In the genomic region with DNA sequence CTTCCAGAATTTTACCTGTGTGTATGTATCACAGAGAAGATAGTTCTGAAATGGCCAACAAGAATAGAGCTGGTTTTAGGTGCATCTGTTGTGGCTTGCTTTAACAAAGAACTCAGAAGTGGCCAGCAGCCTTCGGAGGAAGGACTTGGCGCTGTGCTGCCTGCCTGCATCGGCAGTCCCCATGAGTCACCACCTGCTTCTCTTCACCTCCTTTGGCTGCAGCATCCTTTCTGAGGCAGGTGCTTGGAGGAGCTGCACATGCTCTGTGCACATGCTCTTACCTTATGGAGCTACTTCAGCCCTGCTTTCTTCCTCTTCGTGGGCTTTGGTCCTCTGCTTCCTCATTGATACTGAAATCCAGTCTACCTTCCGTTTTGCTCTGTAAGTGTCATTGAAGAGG, we compare ENCODE assay signal across 21 mouse cellular contexts. TPM values are rescaled to one million over a fixed set of nuclear protein-coding genes. Genes with fewer than 3 reads are reported as not detected.
A peak's percentile ranks its signal among the peaks of the same experiment; 100 is the strongest.
DNase-seq lines count a peak whose midpoint lies in the region; ATAC-seq and TF ChIP-seq lines count a peak whose summit lies in the region.
"Had no signal": no experiment of that assay in that cellular context is flagged by ENCODE, and none has a peak within 500 bp of the region (broad histone marks: within the 10 kb centered on the region; RNA-seq: fewer than 3 reads in every experiment).

No protein-coding gene starts in this region.

- intact Hi-C loops in left cerebral cortex, postnatal 4 days (cut with DNase I) = no loop called here
- intact Hi-C loops in left cerebral cortex, postnatal 36 days (cut with DNase I) = no loop called here

- no peak overlapping the region for H3K9ac ChIP-seq in forebrain, embryonic 11.5 days (ENCODE audit: low read length)
- H3K9ac ChIP-seq in forebrain, embryonic 13.5 days = no peak overlapping the region
- H3K9ac ChIP-seq: embryonic facial prominence, embryonic 13.5 days; heart, embryonic 13.5 days; hindbrain, embryonic 14.5 days; kidney, embryonic 15.5 days; limb, embryonic 15.5 days; midbrain, embryonic 12.5 days had no signal

- no peaks in the 10 kb centered on the region for H3K4me1 ChIP-seq in forebrain, embryonic 11.5 days (replicated peaks; ENCODE audit: control insufficient read depth, insufficient read depth, low read length)
- H3K4me1 ChIP-seq in forebrain, embryonic 13.5 days = no peaks in the 10 kb centered on the region
- H3K4me1 ChIP-seq in cerebellum, adult 2 months (ENCODE audit: control insufficient read depth, insufficient read depth, low read length) = peaks cover 21% of the 10 kb centered on the region
- H3K4me1 ChIP-seq: embryonic facial prominence, embryonic 13.5 days; heart, embryonic 13.5 days; kidney, embryonic 15.5 days; limb, embryonic 15.5 days; midbrain, embryonic 12.5 days had no signal

- peak; percentile 46 for DNase-seq in forebrain, embryonic 11.5 days (ENCODE audit: low spot score)
- peak; percentile 25 to 38 for DNase-seq in left cerebral cortex, adult 18-20 months (ENCODE audit: low spot score in 2 of 2)
- DNase-seq in left cerebral cortex, postnatal 4 days = no peak
- DNase-seq in cerebellum, adult 2 months = peak; percentile 69 to 84
- peak; percentile 45 to 49 for DNase-seq in left cerebral cortex, postnatal 36 days (ENCODE audit: low spot score in 2 of 2)
- DNase-seq in adipocyte (ENCODE audit: low spot score) = no peak
- DNase-seq in kidney, adult 11 months = no peak
- DNase-seq: adrenal gland, postnatal 36 days; lung, postnatal 10 days; retina, postnatal 1 day; thymus, adult 18-20 months; thymus, postnatal 4 days had no signal

- 94% methylated on average over 5 of the region's 5 CpGs for WGBS in forebrain, embryonic 11.5 days
- 91% methylated on average over 5 of the region's 5 CpGs for WGBS in forebrain, embryonic 13.5 days
- 25% methylated on average over 5 of the region's 5 CpGs for WGBS in cerebellum, adult 2 months

- ATAC-seq in forebrain, embryonic 11.5 days (replicated peaks; ENCODE audit: low FRiP score) = no peak
- no peak for ATAC-seq in forebrain, embryonic 13.5 days
- ATAC-seq: forebrain, embryonic 16.5 days had no signal

- peaks cover 2% of the 10 kb centered on the region; the same call in 1 of the 2 replicates for H3K36me3 ChIP-seq in forebrain, embryonic 11.5 days (ENCODE audit: control insufficient read depth, insufficient read depth, low read length)
- H3K36me3 ChIP-seq in forebrain, embryonic 13.5 days (ENCODE audit: poor library complexity, severe bottlenecking) = peaks cover 75% of the 10 kb centered on the region

- no peak overlapping the region for H3K4me3 ChIP-seq in forebrain, embryonic 11.5 days (ENCODE audit: low read depth, low read length)
- H3K4me3 ChIP-seq in forebrain, embryonic 13.5 days = no peak overlapping the region
- no peak overlapping the region for H3K4me3 ChIP-seq in cerebellum, adult 2 months (replicated peaks; ENCODE audit: insufficient read depth, low read depth, low read length)
- H3K4me3 ChIP-seq: embryonic facial prominence, embryonic 13.5 days; heart, embryonic 13.5 days; kidney, embryonic 15.5 days; limb, embryonic 15.5 days; midbrain, embryonic 12.5 days had no signal

- no peak for TF ChIP-seq CTCF in cerebellum, adult 2 months (IDR thresholded peaks at IDR 0.05; ENCODE audit: borderline replicate concordance, insufficient read depth, low read depth, low read length)

- no peak overlapping the region for H3K4me2 ChIP-seq in forebrain, embryonic 11.5 days (ENCODE audit: low read depth, low read length, severe bottlenecking)
- no peak overlapping the region for H3K4me2 ChIP-seq in forebrain, embryonic 13.5 days
- H3K4me2 ChIP-seq: embryonic facial prominence, embryonic 13.5 days; heart, embryonic 13.5 days; hindbrain, embryonic 14.5 days; kidney, embryonic 15.5 days; limb, embryonic 15.5 days; midbrain, embryonic 12.5 days had no signal

- no peak for TF ChIP-seq POLR2A in cerebellum, adult 2 months (IDR thresholded peaks at IDR 0.05; ENCODE audit: borderline replicate concordance, insufficient read depth, low read length)

- H3K27ac ChIP-seq in forebrain, embryonic 11.5 days (ENCODE audit: low read depth, low read length) = no peak overlapping the region
- no peak overlapping the region for H3K27ac ChIP-seq in forebrain, embryonic 13.5 days
- 0 out of 2 replicates have a peak overlapping the region, but pooled peaks have one; percentile 14 for H3K27ac ChIP-seq in cerebellum, adult 2 months (ENCODE audit: insufficient read depth, low read length)
- H3K27ac ChIP-seq: embryonic facial prominence, embryonic 13.5 days; heart, embryonic 13.5 days; hindbrain, embryonic 14.5 days; kidney, embryonic 15.5 days; limb, embryonic 15.5 days; midbrain, embryonic 12.5 days had no signal

- H3K27me3 ChIP-seq in forebrain, embryonic 11.5 days (ENCODE audit: control insufficient read depth, insufficient read depth, low read length) = no peaks in the 10 kb centered on the region
- no peaks in the 10 kb centered on the region for H3K27me3 ChIP-seq in forebrain, embryonic 13.5 days
- no peaks in the 10 kb centered on the region for H3K27me3 ChIP-seq in cerebellum, adult 2 months (ENCODE audit: control insufficient read depth, insufficient read depth, low read length)
- H3K27me3 ChIP-seq: embryonic facial prominence, embryonic 13.5 days; heart, embryonic 13.5 days; kidney, embryonic 15.5 days; limb, embryonic 15.5 days; midbrain, embryonic 12.5 days had no signal

- no peaks in the 10 kb centered on the region for H3K9me3 ChIP-seq in forebrain, embryonic 11.5 days (ENCODE audit: control insufficient read depth, low read length)
- H3K9me3 ChIP-seq in forebrain, embryonic 13.5 days (replicated peaks) = no peaks in the 10 kb centered on the region
- H3K9me3 ChIP-seq: embryonic facial prominence, embryonic 13.5 days; heart, embryonic 13.5 days; kidney, embryonic 15.5 days; limb, embryonic 15.5 days; midbrain, embryonic 12.5 days had no signal

RNA-seq across cellular contexts. Expression of a gene that starts 31.6 kb away (rescaled TPM):
- polyA plus RNA-seq in forebrain, embryonic 11.5 days (2014; fragmentation: Nextera tagmentation; extraction: Ambion mirVana) = 6.3 and 7.1 TPM in 2 replicates
- 0.48 and 0.55 TPM in 2 replicates for polyA plus RNA-seq in forebrain, embryonic 13.5 days (2015; fragmentation: Nextera tagmentation; extraction: Ambion mirVana)
- 1 to 10 TPM; 5.6 to 7.5 TPM for total RNA-seq in left cerebral cortex, adult 18-20 months (2021)
- total RNA-seq in left cerebral cortex, postnatal 4 days (2021) = 1 to 10 TPM; 5.4 to 6.4 TPM
- 1.6 and 2.2 TPM in 2 replicates for polyA plus RNA-seq in cerebellum, adult 2 months (2012; rRNA removed)
- total RNA-seq in left cerebral cortex, postnatal 36 days (2021) = 1 to 10 TPM; 5.5 to 9.3 TPM
- total RNA-seq: monocyte, adult 5-6 weeks had no signal

Comparison
In these comparisons a context has a peak if more than half of its experiments do, and no peak if none do; other contexts are left out.
1. DNase-seq: peak in forebrain, embryonic 11.5 days (single experiment), left cerebral cortex, adult 18-20 months (2 of 2), cerebellum, adult 2 months (2 of 2) and left cerebral cortex, postnatal 36 days (2 of 2); none in left cerebral cortex, postnatal 4 days (single experiment), adipocyte (single experiment) and kidney, adult 11 months (single experiment).